ENCODE assay signal across 22 mouse cellular contexts in genomic region chr12:4777734-4778133, GRCm38 (mm10). TPM values are rescaled to one million over a fixed set of nuclear protein-coding genes. Genes with fewer than 3 reads are reported as not detected.
"Had no signal": no experiment of that assay in that cellular context is flagged by ENCODE, and none has a peak within 500 bp of the region (broad histone marks: within the 10 kb centered on the region; RNA-seq: fewer than 3 reads in every experiment).

No protein-coding gene starts in this region.

- H3K4me3 ChIP-seq: liver, embryonic 15.5 days; midbrain, embryonic 10.5 days; midbrain, embryonic 12.5 days; neural tube, embryonic 13.5 days; neural tube, embryonic 15.5 days had no signal

- H3K9ac ChIP-seq: liver, embryonic 15.5 days; lung, embryonic 14.5 days; midbrain, embryonic 12.5 days; neural tube, embryonic 13.5 days; neural tube, embryonic 15.5 days had no signal

- H3K4me2 ChIP-seq: liver, embryonic 15.5 days; lung, embryonic 14.5 days; midbrain, embryonic 12.5 days; neural tube, embryonic 13.5 days; neural tube, embryonic 15.5 days had no signal

- H3K4me1 ChIP-seq: midbrain, embryonic 10.5 days; midbrain, embryonic 12.5 days; neural tube, embryonic 13.5 days; neural tube, embryonic 15.5 days had no signal

- H3K27ac ChIP-seq: liver, embryonic 15.5 days; midbrain, embryonic 10.5 days; midbrain, embryonic 12.5 days; neural tube, embryonic 13.5 days; neural tube, embryonic 15.5 days had no signal

- H3K9me3 ChIP-seq: liver, embryonic 15.5 days; midbrain, embryonic 10.5 days; midbrain, embryonic 12.5 days; neural tube, embryonic 13.5 days; neural tube, embryonic 15.5 days had no signal

- H3K27me3 ChIP-seq: liver, embryonic 15.5 days; midbrain, embryonic 12.5 days; neural tube, embryonic 13.5 days; neural tube, embryonic 15.5 days had no signal

- H3K36me3 ChIP-seq: liver, embryonic 15.5 days; midbrain, embryonic 10.5 days; midbrain, embryonic 12.5 days; neural tube, embryonic 13.5 days had no signal

- DNase-seq: lung, adult 18-20 months; lung, embryonic 14.5 days; lung, postnatal 10 days; lung, postnatal 4 days; midbrain, embryonic 14.5 days; retina, postnatal 1 day; right cerebral cortex, adult 18-20 months; right cerebral cortex, postnatal 25 days; right cerebral cortex, postnatal 4 days; spleen, adult 18-20 months; thymus, adult 18-20 months; thymus, postnatal 14 days; thymus, postnatal 36 days had no signal

RNA-seq across cellular contexts. Expression of gene Fam228b, which starts 8.7 kb away (rescaled TPM):
- total RNA-seq: megakaryocyte, adult 5-6 weeks had no signal
- polyA plus RNA-seq: small intestine, adult 2 months had no signal

RNA-seq across cellular contexts. Expression of gene Pfn4, which starts 8.9 kb away (rescaled TPM):
- total RNA-seq: megakaryocyte, adult 5-6 weeks; monocyte, adult 5-6 weeks had no signal
- polyA plus RNA-seq: small intestine, adult 2 months had no signal

RNA-seq across cellular contexts. Expression of gene Fam228a, which starts 39.5 kb away (rescaled TPM):
- total RNA-seq: megakaryocyte, adult 5-6 weeks; monocyte, adult 5-6 weeks had no signal
- polyA plus RNA-seq: neural tube, embryonic 11.5 days; small intestine, adult 2 months had no signal
